Mouse (Mus musculus) lung, adult 2 months (tissue): ENCODE data around the gene Zcchc24.

ENCODE experiments used
- CTCF ChIP-seq: fragments of 200-500 bp; IDR thresholded peaks from 2 replicates; pipeline ENCODE4 v1.5.1; 2011; ENCODE audit warnings: mild to moderate bottlenecking, low read length, control low read depth; ENCODE audit not compliant: insufficient read depth
- POLR2A ChIP-seq: fragments of 200-500 bp; IDR thresholded peaks from 2 replicates; pipeline ENCODE4 v1.6.1; 2011; ENCODE audit warnings: low read depth, mild to moderate bottlenecking, control low read depth, low read length, borderline replicate concordance; ENCODE audit errors: extremely low read depth

DNA sequence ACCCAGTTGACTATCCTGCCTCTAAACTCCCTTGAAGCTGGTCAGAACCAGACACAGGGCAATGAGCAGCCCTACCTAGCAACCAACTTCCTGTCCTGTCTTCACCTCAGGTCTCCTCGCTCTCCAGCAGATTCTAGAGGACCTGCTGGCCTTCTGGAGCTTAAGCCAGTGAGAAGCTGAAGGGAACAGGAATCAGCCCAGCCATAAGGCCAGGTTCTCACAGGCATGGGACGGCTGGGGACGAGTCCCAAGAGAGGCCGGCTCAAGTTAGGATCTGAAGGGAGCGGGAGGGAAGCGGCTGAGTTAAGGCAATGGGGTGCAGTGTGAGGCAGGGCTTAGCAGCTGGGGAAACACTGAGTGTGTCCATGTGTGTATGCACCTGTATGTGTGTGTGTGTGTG lies 22.5 kb downstream of the Zcchc24 start:
- TF ChIP-seq CTCF (no peak), POLR2A (no peak)
